Mouse (Mus musculus) monocyte, adult 5-6 weeks (primary cell): ENCODE measurements at regions not wholly inside any gene's neighbourhood (a gene's known extent, or its start where the extent isn't known, plus 50 kb on each side); places are given as distances from the start of the nearest gene placed in this dataset.
A peak's percentile ranks its signal among the peaks of the same experiment; 100 is the strongest.

Source experiments
- ATAC-seq: fragments of 153-309, 156-312 bp; replicated peaks from 2 replicates; pipeline ENCODE4 v1.8.0; 2017; ENCODE audit warnings: mild to moderate bottlenecking; ENCODE audit not compliant: low TSS enrichment, insufficient number of reproducible peaks, severe bottlenecking, poor library complexity, low FRiP score

- no peak for ATAC-seq
Observed at GRCm38 (mm10) chr8:78877423-78877822, 56.5 kb upstream of the Lsm6 start.

GRCm38 (mm10) chr8:78889708-78890107, 68.8 kb upstream of the Lsm6 start:
- ATAC-seq: no peak

GRCm38 (mm10) chr8:78890571-78890970, 69.6 kb upstream of the Lsm6 start:
- ATAC-seq: no peak

GRCm38 (mm10) chr8:78899887-78900286, 78.9 kb upstream of the Lsm6 start:
- 0 out of 2 replicates have a peak, but pooled peaks have one; percentile 40 for ATAC-seq

GRCm38 (mm10) chr8:78903034-78903433, 82.1 kb upstream of the Lsm6 start:
- no peak for ATAC-seq

GRCm38 (mm10) chr8:78907918-78908317, 87.0 kb upstream of the Lsm6 start:
- ATAC-seq: no peak

- ATAC-seq: no peak
Observed at GRCm38 (mm10) chr8:78911288-78911873, 90.4 kb upstream of the Lsm6 start.

GRCm38 (mm10) chr8:78912470-78912869, 91.5 kb upstream of the Lsm6 start:
- ATAC-seq: no peak

- no peak for ATAC-seq
Observed at GRCm38 (mm10) chr8:78913823-78914222, 92.9 kb upstream of the Lsm6 start.

- no peak for ATAC-seq
Observed at GRCm38 (mm10) chr8:78930610-78931397, 97.4 kb upstream of the Zfp827 start.

GRCm38 (mm10) chr8:78932069-78932468, 96.2 kb upstream of the Zfp827 start:
- no peak for ATAC-seq

GRCm38 (mm10) chr8:78940049-78940448, 88.2 kb upstream of the Zfp827 start:
- no peak for ATAC-seq

- ATAC-seq: no peak
Observed at GRCm38 (mm10) chr8:78941558-78941957, 86.7 kb upstream of the Zfp827 start.

- no peak for ATAC-seq
Observed at GRCm38 (mm10) chr8:78944367-78944766, 83.9 kb upstream of the Zfp827 start.

- ATAC-seq: no peak
Observed at GRCm38 (mm10) chr8:78945607-78946006, 82.6 kb upstream of the Zfp827 start.

GRCm38 (mm10) chr8:78946085-78946484, 82.2 kb upstream of the Zfp827 start:
- ATAC-seq: no peak

- ATAC-seq: no peak
Observed at GRCm38 (mm10) chr8:78975034-78975433, 53.2 kb upstream of the Zfp827 start.
